Mouse (Mus musculus): ENCODE results near the gene Sytl3.
"Not testable (repeated sequence)": the region's sequence is repeated elsewhere in the genome, so short reads cannot be mapped to it uniquely, and the experiment has no call there.

The Sytl3 gene

GRCm38 (mm10) chr17:6658801-6659200 lies at the start of gene Sytl3:
Gene Sytl3, plus strand, starts transcription at chr17:6659093.
- not testable (repeated sequence) for DNase-seq (ENCODE audit: low spot score)

DNA sequence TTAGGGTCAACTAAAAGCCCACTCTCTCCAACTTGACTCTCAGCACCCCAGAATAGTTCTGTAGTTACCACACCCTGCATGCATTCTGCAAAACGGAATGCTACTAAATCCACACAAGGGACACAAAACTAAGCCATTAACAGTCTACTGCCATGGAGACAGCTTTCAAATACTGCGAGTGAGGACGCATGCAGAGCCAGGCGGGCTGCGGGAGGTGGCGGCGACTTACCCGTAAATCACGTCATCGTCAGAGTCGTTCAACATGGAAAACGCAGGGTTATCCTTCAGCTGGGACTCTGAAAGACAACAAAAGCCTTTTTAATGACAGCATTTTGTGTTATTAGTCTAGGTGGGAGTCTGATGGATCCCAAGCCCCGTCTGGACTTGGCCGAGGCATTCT lies 45.4 kb upstream of the Sytl3 start:
- DNase-seq (ENCODE audit: low spot score), result not testable (repeated sequence)

DNA sequence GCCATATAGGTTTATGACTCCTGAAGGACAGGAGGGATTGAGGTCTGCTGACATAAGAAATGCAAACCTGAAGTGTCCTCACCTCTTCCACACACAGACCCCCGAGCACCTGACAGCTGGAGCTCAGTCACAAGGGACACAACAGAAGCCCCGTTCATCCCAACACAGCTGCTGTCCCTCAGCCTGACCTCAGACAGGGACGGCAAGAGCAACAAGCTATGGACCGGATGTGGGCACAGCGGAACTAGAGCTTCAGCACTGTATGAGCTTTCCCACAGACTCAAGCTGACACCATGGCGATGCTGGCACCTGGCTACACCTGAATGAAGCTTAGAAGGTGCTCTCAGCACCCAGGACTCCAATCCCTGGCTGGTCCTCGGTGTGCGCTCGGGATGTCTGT lies 44.6 kb upstream of the Sytl3 start:
- DNase-seq (ENCODE audit: low spot score), result not testable (repeated sequence)

GRCm38 (mm10) chr17:6616731-6617130 lies 42.2 kb upstream of the Sytl3 start:
- not testable (repeated sequence) for DNase-seq (ENCODE audit: low spot score)

DNA sequence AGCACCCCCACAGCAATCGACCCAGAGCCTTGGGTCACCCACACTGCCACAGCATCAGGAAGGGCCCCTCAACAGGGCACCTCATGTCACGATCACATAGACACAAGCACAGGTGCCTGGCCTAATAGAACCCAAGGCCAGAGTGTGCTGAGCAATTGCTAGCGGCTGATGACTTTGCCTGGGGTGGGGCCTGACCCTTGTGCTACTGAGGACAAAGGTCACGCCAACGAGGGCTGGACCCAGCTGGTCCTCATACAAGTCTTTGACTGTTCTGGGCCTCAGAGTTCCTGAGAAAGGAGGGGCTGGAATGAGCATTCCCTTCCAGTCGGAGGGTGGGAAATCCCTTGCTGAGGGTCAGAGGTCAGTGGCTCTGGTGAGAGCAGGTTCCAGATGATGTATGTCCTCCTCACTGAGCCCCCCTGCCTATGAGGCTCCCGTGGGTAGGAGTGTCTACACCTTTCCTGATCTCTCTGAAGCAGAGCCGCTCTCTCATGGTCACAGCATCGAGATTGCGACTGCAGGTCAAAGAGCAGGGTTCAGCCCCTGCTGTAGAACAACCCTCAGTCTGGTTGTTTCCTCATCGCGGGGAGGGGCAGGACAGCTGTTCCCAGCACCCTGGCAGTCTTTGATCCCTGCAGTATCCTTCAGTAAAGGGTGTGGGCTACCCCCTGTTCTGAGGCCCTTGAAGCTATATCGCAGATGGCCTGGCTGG lies 41.0 kb upstream of the Sytl3 start:
- not testable (repeated sequence) for DNase-seq (ENCODE audit: low spot score)

DNA sequence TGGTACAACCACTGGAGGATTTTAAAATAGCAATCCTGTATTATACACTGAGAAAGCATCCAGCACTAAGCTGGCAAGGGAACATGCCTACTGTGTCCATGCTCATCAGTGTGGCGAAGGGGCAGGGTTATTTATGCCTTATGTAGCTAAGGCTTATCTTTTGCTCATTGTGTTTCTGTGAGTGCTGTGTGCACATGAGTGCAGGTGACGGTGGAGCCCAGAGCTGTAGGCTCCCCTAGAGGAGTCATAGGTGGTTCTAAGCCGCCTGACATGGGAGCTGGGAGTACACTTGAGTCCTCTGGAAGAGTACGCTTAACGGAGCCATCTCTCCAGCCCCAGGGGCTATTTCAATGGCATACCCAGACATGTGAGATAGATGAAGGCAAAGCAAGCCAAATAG lies 39.6 kb upstream of the Sytl3 start:
- not testable (repeated sequence) for DNase-seq (ENCODE audit: low spot score)

GRCm38 (mm10) chr17:6620035-6620434 lies 38.9 kb upstream of the Sytl3 start:
- DNase-seq (ENCODE audit: low spot score), result not testable (repeated sequence)

- DNase-seq (ENCODE audit: low spot score), result not testable (repeated sequence)
Measured at GRCm38 (mm10) chr17:6620730-6621451, 38.0 kb upstream of the Sytl3 start.

GRCm38 (mm10) chr17:6621976-6622375 lies 36.9 kb upstream of the Sytl3 start:
- DNase-seq (ENCODE audit: low spot score), result not testable (repeated sequence)

DNA sequence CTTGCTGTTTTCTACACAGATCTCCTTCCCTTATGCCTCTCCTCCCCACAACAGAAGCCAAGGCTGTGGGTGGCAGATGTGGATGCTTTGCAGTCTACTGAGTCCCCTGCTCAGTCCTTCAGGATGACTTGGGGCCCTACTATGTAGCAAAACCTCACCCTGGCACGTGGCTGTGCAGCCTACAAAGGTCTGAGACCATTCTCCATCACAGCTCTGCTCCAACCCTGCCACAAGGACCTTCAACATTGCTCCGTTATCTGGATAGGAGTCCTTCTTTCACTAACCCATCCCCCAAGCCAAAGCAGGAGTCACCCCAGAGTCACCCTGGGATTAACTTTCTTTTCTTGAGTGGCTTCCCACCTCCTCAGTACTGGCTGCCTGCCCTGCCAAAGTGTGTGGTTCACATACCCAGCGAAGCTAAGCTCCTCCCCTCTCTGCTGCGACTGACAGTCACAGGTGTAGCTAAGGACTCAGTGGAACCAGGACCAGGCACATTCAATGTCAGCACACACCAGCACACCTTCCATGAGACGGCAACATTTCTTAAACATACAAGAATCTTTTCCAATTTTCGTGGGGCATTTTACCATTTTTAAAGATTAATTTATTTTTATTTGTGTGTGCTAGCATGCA lies 33.9 kb upstream of the Sytl3 start:
- DNase-seq (ENCODE audit: low spot score), result not testable (repeated sequence)

DNA sequence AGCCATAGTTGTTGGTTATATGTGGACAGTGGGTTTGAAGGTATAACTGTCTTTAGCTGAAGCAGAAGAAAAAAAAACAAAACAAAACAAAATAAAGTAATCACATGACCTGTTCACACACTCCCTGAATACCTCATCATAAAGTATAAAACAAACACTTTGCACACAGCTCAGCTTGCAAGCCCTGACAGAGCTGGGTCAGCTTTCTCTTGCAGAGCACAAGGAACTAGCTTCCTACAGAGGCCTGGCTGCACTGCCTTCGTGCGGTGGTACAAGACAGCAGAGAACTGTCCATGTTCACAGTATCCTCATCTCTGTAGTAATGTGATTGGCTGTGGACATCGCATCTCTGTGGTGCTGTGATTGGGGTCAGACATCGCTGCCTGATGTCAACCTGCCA lies 28.5 kb upstream of the Sytl3 start:
- DNase-seq (ENCODE audit: low spot score), result not testable (repeated sequence)

DNA sequence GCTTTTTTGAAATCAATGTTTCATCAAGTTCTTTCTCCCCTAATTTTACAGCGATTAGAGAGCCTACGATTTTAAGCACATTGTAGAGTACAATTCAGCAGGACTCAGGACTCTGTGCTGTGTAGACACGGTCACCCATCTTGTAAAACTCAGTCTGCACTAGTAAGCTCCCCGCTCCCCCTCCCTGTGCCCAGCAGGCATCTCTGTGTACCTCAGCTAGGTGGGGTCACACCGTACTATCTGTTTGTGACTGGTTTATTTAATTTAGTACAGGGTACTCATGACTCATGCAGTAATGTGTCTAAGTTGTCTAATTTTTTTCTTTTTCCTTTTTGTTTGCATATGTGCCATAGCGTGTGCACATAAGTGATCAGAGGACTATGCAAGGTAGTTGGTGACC lies 26.0 kb upstream of the Sytl3 start:
- not testable (repeated sequence) for DNase-seq (ENCODE audit: low spot score)

- DNase-seq (ENCODE audit: low spot score), result not testable (repeated sequence)
Measured at GRCm38 (mm10) chr17:6635781-6636180, 23.1 kb upstream of the Sytl3 start.

GRCm38 (mm10) chr17:6636861-6637260 lies 22.0 kb upstream of the Sytl3 start:
- DNase-seq (ENCODE audit: low spot score), result no peak

DNA sequence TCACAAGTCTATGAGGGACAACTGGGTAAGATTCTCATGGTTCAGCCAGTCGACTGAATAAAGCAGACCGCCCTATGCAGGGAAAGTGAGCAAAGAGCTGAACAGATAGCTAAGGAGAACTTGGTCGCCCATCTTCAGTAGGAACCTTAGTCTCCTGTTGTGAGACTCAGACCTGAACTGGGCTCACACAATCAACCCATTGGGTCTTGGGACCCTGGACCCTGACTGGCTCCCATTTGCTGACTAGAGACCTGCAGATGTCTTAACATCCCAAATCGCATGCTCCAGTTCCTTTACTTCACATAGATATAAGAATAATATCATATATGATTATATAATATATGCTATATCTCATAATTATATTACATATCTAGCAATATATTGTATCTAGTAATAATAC lies 21.5 kb upstream of the Sytl3 start:
- not testable (repeated sequence) for DNase-seq (ENCODE audit: low spot score)

DNA sequence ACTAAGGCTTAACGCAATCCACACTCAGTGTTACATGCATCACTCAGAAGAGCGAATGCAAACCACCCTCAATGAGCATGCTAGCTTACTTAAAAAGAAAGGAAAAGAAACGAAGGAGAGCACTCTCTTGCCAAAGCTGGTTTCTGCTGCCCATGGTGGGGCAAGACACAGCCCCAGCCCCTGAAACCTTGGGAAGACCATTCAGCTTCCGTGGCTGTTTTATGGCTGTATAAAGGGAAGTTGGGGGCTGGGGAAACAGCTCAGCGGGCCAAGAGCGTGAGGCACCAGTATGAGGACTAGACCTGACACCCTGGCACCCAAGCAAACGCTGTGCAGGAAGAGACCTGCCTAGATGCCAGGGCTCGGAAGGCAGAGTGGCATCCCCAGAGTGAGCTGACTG lies 20.4 kb upstream of the Sytl3 start:
- DNase-seq (ENCODE audit: low spot score), result not testable (repeated sequence)

DNA sequence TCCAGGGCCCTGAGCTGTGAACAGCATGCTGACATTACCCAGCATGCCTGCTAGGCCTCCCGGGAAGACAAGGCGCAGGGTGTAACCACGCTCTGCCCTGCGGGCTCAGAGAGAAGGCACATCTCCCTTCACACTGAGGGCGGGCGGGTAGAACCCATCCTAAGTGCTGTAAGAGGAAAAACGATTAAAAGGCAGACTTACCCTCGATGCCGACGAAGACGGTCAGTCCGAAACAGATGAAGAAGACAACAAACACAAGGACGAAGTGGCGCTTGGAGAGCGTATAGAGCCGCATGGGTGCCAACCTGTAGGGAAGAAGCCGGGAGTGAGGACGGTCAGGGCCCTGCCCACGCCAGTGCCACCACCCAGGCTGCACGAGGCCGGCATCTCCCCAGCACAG lies 19.4 kb upstream of the Sytl3 start:
- DNase-seq (ENCODE audit: low spot score), result not testable (repeated sequence)

DNA sequence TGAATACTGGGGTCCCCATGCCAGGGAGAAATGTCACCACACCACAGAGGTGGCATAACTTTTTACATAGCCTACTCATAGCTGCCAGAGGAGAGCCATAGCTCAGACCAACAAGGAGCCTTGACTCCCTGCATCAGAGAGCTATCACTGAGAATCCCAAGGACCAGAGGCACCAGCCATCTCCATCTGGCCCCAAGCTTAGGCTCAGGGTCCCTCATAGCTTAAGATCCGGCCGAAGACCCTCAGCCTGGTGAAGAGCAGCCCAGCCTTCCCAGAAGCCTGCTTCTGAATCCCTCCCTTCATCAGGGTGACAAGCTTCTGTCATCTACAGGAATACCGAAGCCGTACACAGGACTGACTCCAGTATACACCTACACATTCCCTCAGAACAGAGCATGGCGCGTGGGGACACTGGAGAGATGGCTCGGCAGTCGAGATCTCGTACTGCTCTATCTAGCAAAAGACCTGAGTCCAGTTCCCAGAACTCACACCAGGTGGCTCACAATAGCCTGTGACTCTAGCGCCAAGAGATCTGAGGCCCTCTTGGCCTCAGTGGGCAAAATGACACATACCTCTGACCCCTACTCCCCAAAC lies 18.8 kb upstream of the Sytl3 start:
- not testable (repeated sequence) for DNase-seq (ENCODE audit: low spot score)

DNA sequence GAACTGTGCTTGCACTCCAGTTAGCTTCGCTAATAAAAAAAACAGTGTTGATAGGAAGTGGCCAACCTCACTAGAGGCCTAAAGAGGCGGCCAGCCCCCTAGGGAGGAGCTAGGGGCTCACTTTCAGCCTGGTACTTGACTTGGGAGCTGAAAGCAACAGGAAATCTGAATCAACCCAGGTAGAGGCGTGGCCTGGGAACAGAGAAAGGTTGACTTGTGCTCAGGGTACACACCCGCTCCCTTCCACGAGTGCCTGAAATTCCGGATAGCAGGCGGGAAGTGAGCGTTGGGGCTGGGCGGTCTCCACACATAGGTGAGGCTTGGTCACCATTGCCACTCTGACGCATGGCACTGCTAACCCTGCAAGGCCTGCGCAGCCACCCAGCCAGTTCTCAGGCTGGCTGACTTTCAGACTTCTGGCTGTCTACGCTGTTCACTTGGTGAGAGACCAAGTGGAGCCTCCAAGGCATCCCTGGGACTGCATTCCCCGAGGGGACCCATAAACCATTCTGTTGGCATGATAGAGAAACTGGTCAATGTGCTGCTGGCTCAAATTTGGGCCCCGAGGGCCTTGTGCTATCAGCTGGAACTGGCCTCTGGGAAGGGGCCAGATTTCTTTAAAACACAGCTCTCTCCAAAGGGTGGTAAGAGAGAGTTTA lies 18.0 kb upstream of the Sytl3 start:
- DNase-seq (ENCODE audit: low spot score), result peak; percentile 79

GRCm38 (mm10) chr17:6644210-6644609 lies 14.7 kb upstream of the Sytl3 start:
- not testable (repeated sequence) for DNase-seq (ENCODE audit: low spot score)

GRCm38 (mm10) chr17:6644673-6645072 lies 14.2 kb upstream of the Sytl3 start:
- DNase-seq (ENCODE audit: low spot score), result not testable (repeated sequence)

DNA sequence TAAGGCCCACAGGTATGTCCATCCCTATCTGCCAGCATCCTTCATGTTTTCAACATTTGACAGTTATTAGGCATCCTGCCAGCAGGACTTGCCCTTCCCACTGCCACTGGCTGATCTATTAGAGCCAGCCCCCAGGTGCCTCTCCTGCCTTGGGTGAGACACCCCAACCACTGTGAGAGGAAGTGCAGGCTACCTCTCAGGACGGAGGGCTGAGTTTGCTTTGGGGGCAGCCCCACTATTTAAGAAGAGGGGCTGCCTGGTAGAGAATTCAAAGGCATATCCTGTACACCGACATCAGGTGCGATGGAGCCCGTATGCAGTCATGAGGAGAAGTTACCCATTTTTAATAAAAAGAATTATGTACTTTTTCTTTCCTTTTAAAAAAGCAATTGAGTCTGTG lies 13.2 kb upstream of the Sytl3 start:
- DNase-seq (ENCODE audit: low spot score), result not testable (repeated sequence)

All from lung, postnatal 25 days (tissue).